Mouse (Mus musculus): ENCODE measurements around the gene Snrnp70. TPM values are rescaled to one million over a fixed set of nuclear protein-coding genes. Genes with fewer than 3 reads are reported as not detected.

Snrnp70 gene
- 166 and 190 TPM in 2 replicates for polyA plus RNA-seq (2015; fragmentation: Nextera tagmentation; extraction: Ambion mirVana)

DNA sequence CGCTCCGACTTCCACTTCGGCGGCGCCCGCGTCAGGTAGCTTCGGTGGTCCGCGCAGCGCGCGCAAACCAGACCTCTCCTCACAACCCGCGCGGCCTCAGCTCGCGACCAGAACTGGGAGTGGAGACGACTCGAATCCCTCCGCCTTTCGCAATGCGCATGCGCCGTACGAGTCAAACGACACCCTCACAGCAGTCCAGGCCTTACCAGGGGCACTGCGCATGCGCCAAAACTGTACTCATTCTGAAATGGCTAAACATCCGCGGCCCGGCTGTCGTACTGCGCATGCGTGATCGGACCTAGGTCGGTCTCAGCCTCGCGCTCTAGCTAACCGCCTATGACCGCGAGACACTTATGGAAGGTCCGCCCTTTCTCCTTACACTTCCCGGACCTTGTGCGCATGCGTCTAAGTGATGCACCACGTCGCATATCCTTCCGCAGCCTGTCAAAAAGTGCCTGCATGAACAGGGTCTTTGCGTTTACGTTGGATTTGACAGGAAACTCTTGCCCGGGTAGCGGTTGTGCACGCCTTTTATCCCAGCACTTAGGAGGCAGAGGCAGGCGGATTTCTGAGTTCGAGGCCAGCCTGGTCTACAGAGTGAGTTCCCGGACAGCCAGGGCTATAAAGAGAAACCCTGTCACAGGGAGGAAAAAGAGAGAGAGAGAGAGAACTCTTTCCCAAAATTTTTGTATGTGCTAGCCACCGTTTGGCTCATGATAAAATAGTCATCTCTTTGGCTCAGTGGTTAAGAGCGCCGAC lies at the start of gene Snrnp70:
Gene Snrnp70 (minus strand): TSS at position 165 of the 759 bp plus-strand sequence.
- peak; percentile 97 for ATAC-seq (ENCODE audit: low FRiP score)
- peak within 1 kb of the TSS; percentile 95 for H3K27ac ChIP-seq (replicated peaks)
- peaks cover 13% of the 10 kb centered on the region for H3K36me3 ChIP-seq
- peak within 1 kb of the TSS; percentile 70 for H3K4me2 ChIP-seq
- peaks cover 28% of the 10 kb centered on the region for H3K4me1 ChIP-seq
- under 1% methylated on average over 60 of the region's 60 CpGs for WGBS
- no peaks in the 10 kb centered on the region for H3K9me3 ChIP-seq (replicated peaks)
- H3K4me3 ChIP-seq (replicated peaks): peak within 1 kb of the TSS; percentile 63
- no peaks in the 10 kb centered on the region for H3K27me3 ChIP-seq (replicated peaks)
- H3K9ac ChIP-seq (replicated peaks): peak within 1 kb of the TSS; percentile 78

DNA sequence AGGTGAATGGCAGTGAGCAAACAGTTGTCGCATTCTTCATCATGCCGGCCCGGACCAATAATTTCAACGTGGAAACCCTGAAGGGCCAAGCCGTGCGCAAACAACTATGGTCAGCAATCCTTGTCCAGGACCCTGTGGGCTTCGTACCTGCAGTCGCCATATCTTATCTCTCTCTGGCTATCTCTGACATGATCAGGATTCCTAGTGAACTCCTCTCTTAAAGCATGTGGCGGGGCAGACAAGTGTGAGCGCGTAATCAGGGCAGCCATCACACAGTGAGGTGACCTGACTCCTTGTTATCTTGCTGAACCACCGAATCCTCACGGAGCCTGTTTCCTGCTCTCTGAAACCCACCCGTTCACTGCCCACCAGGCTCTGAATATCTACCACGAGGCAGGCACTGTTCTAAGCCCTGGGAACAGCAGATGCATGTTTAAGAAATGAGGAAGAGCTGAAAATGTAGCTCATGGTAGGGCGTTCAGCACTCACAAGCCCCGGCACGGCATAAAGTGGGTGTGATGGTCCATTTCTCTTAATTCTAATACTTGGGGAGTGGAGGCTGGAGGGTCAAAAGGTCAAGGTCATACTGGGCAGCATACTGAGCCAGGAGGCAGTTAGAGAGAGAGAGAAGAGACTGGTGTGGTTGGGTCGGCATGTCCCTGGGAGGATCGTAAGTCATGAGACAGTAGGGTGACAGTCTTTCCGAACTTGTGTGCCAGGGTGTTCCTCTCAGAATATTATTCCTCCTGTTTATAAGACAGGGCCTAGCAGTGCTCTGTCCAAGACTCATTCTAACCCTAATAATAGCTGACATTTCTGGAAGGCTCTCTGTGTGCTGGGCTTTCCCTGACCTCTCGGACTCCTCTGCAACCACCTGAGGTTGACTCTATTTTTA lies 48.2 kb upstream of the Snrnp70 start:
- no peak overlapping the region for H3K4me3 ChIP-seq (replicated peaks)
- no peak overlapping the region for H3K4me2 ChIP-seq
- no peak overlapping the region for H3K27ac ChIP-seq (replicated peaks)
- 91% methylated on average over 22 of the region's 22 CpGs for WGBS
- 0 out of 2 replicates have a peak, but pooled peaks cover 2% of the 10 kb centered on the region for H3K4me1 ChIP-seq
- ATAC-seq (ENCODE audit: low FRiP score): no peak
- no peaks in the 10 kb centered on the region for H3K9me3 ChIP-seq (replicated peaks)
- H3K36me3 ChIP-seq: peaks cover 47% of the 10 kb centered on the region
- no peaks in the 10 kb centered on the region for H3K27me3 ChIP-seq (replicated peaks)
- no peak overlapping the region for H3K9ac ChIP-seq (replicated peaks)

DNA sequence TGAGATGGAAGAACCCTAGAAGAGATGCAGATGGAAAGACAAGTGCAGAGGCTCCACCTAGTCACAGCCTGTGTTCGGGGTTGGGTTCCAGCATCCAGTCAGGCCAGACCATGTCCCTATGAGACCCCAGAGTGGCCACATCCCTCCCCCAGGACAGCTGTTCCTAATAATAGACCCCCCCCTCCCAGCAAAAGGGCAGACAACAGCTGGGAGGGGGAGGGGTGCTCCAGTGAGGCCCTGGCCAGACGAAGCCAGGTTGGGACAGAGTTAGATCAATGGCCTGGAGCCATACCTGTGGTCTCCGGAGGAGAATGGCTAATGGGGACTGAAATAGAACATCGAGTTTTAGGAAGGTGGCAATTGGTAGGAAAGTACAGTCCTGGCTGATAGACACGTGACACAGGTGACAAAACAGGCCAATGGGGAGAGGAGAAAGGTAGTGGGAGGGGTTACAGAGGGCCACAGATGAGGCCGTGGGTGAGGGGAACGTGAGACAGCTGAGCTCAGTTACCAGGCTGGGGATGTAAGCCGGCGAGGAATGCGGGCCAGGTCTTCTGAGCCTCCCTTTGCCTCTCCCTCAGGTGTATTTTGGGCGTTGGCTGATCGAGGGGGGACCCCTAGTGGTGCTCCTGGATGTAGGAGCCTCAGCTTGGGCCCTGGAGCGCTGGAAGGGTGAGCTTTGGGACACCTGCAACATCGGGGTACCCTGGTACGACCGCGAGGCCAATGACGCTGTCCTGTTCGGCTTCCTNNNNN lies 42.2 kb upstream of the Snrnp70 start, which contains the start of gene Ruvbl2:
Gene Ruvbl2 (minus strand): TSS at position 576 of the 756 bp plus-strand sequence.
- WGBS: 21% methylated on average over 19 of the region's 19 CpGs
- peaks cover 12% of the 10 kb centered on the region for H3K36me3 ChIP-seq
- H3K4me3 ChIP-seq (replicated peaks): no peak within 1 kb of the TSS
- no peaks in the 10 kb centered on the region for H3K9me3 ChIP-seq (replicated peaks)
- H3K4me2 ChIP-seq: peak within 1 kb of the TSS; percentile 30
- H3K4me1 ChIP-seq: peaks cover 43% of the 10 kb centered on the region
- no peak within 1 kb of the TSS for H3K9ac ChIP-seq (replicated peaks)
- no peaks in the 10 kb centered on the region for H3K27me3 ChIP-seq (replicated peaks)
- H3K27ac ChIP-seq (replicated peaks): no peak within 1 kb of the TSS
- no peak for ATAC-seq (ENCODE audit: low FRiP score)

DNA sequence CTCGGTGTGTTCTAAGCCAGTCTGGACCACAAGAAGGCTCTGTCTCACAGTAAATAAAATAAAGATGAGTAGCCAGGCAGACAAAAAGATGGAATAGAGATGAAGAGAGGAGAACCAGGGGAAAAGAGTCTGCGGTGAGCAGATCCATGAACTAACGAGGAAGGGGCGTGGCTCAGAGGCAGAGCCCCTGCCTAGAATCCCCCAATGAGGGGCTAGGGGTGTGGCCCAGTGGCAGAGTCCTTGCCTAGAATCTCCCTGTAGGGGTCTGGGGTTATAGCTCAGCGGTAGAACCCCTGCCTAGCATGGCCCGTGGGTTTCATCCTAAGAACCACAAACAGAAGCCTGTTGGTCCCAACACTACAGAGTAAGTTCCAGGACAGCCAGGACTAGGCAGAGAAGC lies 41.5 kb upstream of the Snrnp70 start:
- Histone ChIP-seq H3K4me3 (replicated peaks) (no peak overlapping the region), H3K9me3 (replicated peaks) (no peaks in the 10 kb centered on the region), H3K27ac (replicated peaks) (no peak overlapping the region), H3K27me3 (replicated peaks) (no peaks in the 10 kb centered on the region), H3K4me1 (peaks cover 44% of the 10 kb centered on the region), H3K36me3 (0 out of 2 replicates have a peak, but pooled peaks cover 8% of the 10 kb centered on the region), H3K4me2 (no peak overlapping the region), H3K9ac (replicated peaks) (no peak overlapping the region)
- no peak for ATAC-seq (ENCODE audit: low FRiP score)
- WGBS: 39% methylated on average over 6 of the region's 6 CpGs

DNA sequence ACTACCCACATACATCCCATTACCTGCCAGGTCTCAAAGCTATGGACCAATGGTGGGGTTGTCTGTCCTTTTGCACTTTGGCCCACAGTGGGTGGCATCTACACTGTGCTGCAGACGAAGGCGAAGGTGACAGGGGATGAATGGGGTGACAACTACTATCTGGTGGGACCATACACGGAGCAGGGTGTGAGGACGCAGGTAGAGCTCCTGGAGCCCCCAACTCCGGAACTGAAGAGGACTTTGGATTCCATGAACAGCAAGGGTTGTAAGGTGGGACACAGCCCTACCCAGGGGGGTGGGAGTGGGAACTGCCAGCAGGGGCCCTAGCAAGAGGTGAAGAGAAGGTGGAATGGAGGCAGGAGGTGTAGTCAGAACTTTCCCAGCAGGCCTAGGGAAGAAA lies 40.9 kb upstream of the Snrnp70 start:
- H3K27ac ChIP-seq (replicated peaks): no peak overlapping the region

DNA sequence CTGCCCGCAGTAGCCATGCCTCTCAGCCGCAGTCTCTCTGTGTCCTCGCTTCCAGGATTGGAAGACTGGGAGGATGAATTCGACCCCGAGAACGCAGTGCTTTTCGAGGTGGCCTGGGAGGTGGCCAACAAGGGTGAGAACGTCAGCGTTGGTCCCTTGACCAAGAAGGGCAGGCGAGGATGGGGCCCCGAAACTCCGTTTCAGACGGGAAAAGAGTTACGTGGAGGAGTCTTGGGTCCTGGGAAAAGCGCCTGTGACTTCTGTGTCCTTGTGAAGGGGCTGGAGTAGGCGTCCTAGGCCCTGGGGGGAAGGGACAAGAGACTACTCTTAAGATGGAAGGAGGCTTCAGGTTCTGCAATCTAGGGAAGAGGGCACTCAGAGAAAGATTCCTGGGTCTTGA lies 39.5 kb upstream of the Snrnp70 start:
- Histone ChIP-seq H3K36me3 (0 out of 2 replicates have a peak, but pooled peaks cover 18% of the 10 kb centered on the region), H3K27me3 (replicated peaks) (no peaks in the 10 kb centered on the region), H3K4me3 (replicated peaks) (peak overlapping the region; percentile 84), H3K9ac (replicated peaks) (peak overlapping the region; percentile 76), H3K9me3 (replicated peaks) (no peaks in the 10 kb centered on the region), H3K27ac (replicated peaks) (peak overlapping the region; percentile 80), H3K4me1 (peaks cover 48% of the 10 kb centered on the region), H3K4me2 (peak overlapping the region; percentile 98)
- ATAC-seq (ENCODE audit: low FRiP score): peak; percentile 23; the same call in 1 of the 2 replicates
- 3% methylated on average over 16 of the region's 16 CpGs for WGBS

More for the DNA sequence above, 40.9 kb upstream of the Snrnp70 start:
- Histone ChIP-seq H3K4me1 (peaks cover 47% of the 10 kb centered on the region), H3K4me2 (peak overlapping the region; percentile 98), H3K27me3 (replicated peaks) (no peaks in the 10 kb centered on the region), H3K9ac (replicated peaks) (no peak overlapping the region), H3K4me3 (replicated peaks) (0 out of 2 replicates have a peak overlapping the region, but pooled peaks have one; percentile 1), H3K9me3 (replicated peaks) (no peaks in the 10 kb centered on the region), H3K36me3 (0 out of 2 replicates have a peak, but pooled peaks cover 13% of the 10 kb centered on the region)
- 91% methylated on average over 5 of the region's 5 CpGs for WGBS
- ATAC-seq (ENCODE audit: low FRiP score): no peak

DNA sequence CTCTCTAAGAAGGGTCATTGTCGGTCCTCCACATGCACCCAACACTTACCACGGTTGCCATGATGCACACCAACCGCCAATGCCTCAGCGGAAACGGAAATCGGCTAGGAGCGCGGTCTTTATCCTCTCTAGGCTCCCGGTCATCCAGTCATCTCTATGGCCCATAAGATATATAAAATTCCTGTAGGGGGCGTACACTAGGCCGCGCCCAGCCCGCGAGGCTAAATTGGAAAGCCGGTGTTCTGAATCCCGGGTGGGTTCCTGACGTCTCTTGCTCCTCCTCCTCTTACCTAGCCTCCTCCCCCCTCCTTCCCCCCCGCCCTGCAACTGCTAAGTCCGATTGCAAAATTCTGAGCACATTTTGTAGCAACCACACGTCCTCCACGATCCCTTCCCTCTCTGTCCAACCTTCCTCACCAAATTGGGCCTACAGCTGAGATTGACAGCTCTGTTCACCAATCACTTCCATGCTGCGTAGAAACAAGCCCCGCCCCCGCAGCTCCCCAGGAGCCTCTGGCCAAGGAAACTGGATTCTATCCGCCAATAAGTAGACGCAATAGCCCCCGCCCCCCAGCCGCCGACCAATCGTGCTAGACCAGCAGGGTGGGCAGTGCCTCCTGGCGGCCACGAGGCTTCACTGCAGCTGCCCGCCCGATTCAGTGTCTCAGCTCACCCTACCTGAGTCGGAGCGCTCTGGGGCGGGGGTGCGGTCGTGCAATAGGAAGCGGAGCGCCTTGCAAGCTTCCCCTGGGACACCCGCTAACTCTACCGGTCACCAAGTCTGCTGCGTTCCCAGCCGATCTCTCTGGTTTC lies 38.9 kb upstream of the Snrnp70 start, which contains the start of gene Gys1:
Gene Gys1 (plus strand): TSS at position 642 of the 813 bp plus-strand sequence.
- under 1% methylated on average over 45 of the region's 45 CpGs for WGBS
- H3K4me1 ChIP-seq: peaks cover 48% of the 10 kb centered on the region

DNA sequence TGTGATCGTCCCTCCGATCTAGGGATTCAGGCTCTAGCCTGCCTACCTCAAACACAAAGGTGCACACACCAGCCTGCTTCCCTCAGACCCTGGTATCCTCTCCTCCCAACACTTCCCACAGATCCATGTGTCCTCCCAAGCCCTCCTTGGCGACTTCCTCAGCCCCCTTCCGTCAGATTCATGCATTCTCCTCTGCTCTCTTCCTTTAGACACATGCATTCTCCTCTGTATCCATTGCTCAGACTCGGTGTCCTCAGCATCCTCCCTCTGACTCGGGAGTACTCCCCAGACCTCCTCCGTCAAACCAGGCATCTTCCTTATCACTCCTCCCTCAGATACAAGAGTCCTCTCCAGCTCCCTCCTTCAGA lies 38.3 kb upstream of the Snrnp70 start:
- under 1% methylated on average over 7 of the region's 7 CpGs for WGBS
- H3K9ac ChIP-seq (replicated peaks): peak overlapping the region; percentile 86
- H3K4me2 ChIP-seq: peak overlapping the region; percentile 98
- no peaks in the 10 kb centered on the region for H3K9me3 ChIP-seq (replicated peaks)
- peaks cover 48% of the 10 kb centered on the region for H3K4me1 ChIP-seq
- peak overlapping the region; percentile 89 for H3K27ac ChIP-seq (replicated peaks)
- peak overlapping the region; percentile 84 for H3K4me3 ChIP-seq (replicated peaks)
- peaks cover 29% of the 10 kb centered on the region for H3K36me3 ChIP-seq
- H3K27me3 ChIP-seq (replicated peaks): no peaks in the 10 kb centered on the region
- ATAC-seq (ENCODE audit: low FRiP score): 0 out of 2 replicates have a peak, but pooled peaks have one; percentile 0

More for the DNA sequence above, 38.9 kb upstream of the Snrnp70 start, which contains the start of gene Gys1:
- Histone ChIP-seq H3K36me3 (peaks cover 24% of the 10 kb centered on the region; the same call in 1 of the 2 replicates), H3K9me3 (replicated peaks) (no peaks in the 10 kb centered on the region), H3K4me2 (peak within 1 kb of the TSS; percentile 98), H3K27me3 (replicated peaks) (no peaks in the 10 kb centered on the region), H3K9ac (replicated peaks) (peak within 1 kb of the TSS; percentile 86), H3K27ac (replicated peaks) (peak within 1 kb of the TSS; percentile 89), H3K4me3 (replicated peaks) (peak within 1 kb of the TSS; percentile 84)
- peak; percentile 97 for ATAC-seq (ENCODE audit: low FRiP score)

DNA sequence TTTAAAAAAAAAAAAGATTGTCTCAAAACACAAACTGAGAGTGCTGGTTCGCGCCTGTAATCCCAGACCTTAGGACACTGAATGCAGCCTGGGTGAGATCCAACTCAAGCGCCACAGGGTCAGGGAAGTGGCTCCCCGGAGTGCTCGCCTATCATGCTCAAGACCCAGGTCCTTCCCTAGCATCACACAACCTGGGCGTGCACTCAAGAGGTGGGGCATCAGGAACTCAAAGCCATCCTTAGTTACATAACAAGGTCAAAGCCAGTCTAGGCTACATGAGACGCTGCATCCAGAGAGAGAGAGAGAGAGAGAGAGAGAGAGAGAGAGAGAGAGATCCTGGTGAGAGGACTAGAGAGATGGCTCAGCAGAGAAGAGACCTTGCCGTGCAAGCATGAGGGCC lies 31.0 kb upstream of the Snrnp70 start:
- H3K4me3 ChIP-seq (replicated peaks): no peak overlapping the region
- no peak overlapping the region for H3K27ac ChIP-seq (replicated peaks)
- peaks cover 4% of the 10 kb centered on the region for H3K27me3 ChIP-seq (replicated peaks)
- 94% methylated on average over 8 of the region's 8 CpGs for WGBS
- ATAC-seq (ENCODE audit: low FRiP score): no peak
- no peak overlapping the region for H3K9ac ChIP-seq (replicated peaks)
- peaks cover 95% of the 10 kb centered on the region for H3K36me3 ChIP-seq
- H3K4me2 ChIP-seq: no peak overlapping the region
- 0 out of 2 replicates have a peak, but pooled peaks cover 2% of the 10 kb centered on the region for H3K4me1 ChIP-seq
- no peaks in the 10 kb centered on the region for H3K9me3 ChIP-seq (replicated peaks)

DNA sequence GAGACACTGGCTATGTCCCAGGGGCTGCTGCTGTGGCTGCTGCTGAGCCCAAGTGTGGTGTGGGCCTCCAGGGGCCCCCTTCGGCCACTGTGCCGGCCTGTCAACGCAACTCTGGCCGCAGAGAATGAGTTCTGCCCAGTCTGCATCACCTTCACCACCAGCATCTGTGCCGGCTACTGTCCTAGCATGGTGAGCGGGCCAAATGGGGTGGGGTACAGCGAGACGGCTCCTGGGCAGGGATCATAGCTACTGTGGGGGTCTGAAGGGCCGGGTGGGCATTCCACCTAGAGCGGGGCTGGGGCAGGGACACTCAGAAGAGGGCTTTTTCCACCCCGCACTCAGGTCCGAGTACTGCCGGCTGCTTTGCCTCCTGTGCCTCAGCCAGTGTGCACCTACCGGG lies 25.7 kb upstream of the Snrnp70 start:
- Histone ChIP-seq H3K4me2 (no peak overlapping the region), H3K9me3 (replicated peaks) (no peaks in the 10 kb centered on the region), H3K27ac (replicated peaks) (no peak overlapping the region), H3K4me3 (replicated peaks) (no peak overlapping the region), H3K27me3 (replicated peaks) (peaks cover 57% of the 10 kb centered on the region), H3K36me3 (peaks cover 54% of the 10 kb centered on the region), H3K9ac (replicated peaks) (no peak overlapping the region), H3K4me1 (no peaks in the 10 kb centered on the region)
- WGBS: 93% methylated on average over 14 of the region's 14 CpGs
- no peak for ATAC-seq (ENCODE audit: low FRiP score)
